Mouse (Mus musculus): ENCODE measurements around the gene Stat5b.

DNA sequence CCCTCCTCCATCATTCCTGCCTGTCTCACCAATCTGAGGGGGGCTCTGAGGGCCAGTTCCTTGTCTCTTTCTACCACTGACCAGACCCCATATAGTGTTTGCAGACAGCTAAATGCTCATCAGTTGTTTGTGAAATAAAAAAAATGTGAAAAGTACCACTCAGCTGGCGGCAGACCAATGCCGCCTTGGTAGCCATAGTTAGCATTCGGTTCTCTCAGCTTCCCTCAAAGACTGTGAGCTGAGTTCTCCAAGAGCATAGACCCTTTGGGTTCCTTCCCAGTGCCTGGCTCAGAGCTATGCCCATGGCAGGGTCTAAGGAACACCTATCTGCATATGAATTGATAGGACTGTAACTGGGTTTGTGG is 95.8 kb downstream of the Stat5b start:
- TF ChIP-seq EP300 (optimal IDR thresholded peaks at IDR 0.05) (no peak), CTCF (IDR thresholded peaks at IDR 0.05; ENCODE audit: low read depth) (no peak)
